Mouse (Mus musculus) CH12.LX (cell line): ENCODE measurements at regions not wholly inside any gene's neighbourhood (a gene's known extent, or its start where the extent isn't known, plus 50 kb on each side); places are given as distances from the start of the nearest gene placed in this dataset.

Source experiments
- DNase-seq: peaks from one replicate; pipeline ENCODE4 v3.0.0-alpha.2; 2013; ENCODE audit errors: extremely low read depth
- H3K27ac ChIP-seq: 2 replicates; pipeline ENCODE4 v1.5.1; 2012; ENCODE audit warnings: low read depth, mild to moderate bottlenecking, control low read depth, moderate library complexity; ENCODE audit not compliant: insufficient read depth
- H3K27me3 ChIP-seq: replicated peaks from 2 replicates; pipeline ENCODE3; 2012; ENCODE audit warnings: inconsistent platforms
- H3K36me3 ChIP-seq, 2 experiments: replicated peaks in 1 of 2; 2 replicates each; pipeline versions ENCODE3 to v1.6.1; 2012; ENCODE audit warnings: inconsistent platforms in 1 of 2, low read length in 1 of 2, mild to moderate bottlenecking in 1 of 2, mixed read lengths in 1 of 2, moderate library complexity in 1 of 2; ENCODE audit not compliant: control insufficient read depth in 1 of 2, insufficient read depth in 1 of 2
- H3K4me1 ChIP-seq, 2 experiments: 2 replicates each; pipeline ENCODE4 v1.6.1; 2012; ENCODE audit warnings: inconsistent platforms in 1 of 2, moderate library complexity in 1 of 2; ENCODE audit not compliant: insufficient read depth in 2 of 2, control insufficient read depth in 1 of 2
- H3K4me2 ChIP-seq: 2 replicates; pipeline ENCODE4 v1.6.1; 2012; ENCODE audit warnings: low read depth, mild to moderate bottlenecking, control low read depth; ENCODE audit not compliant: poor library complexity, insufficient read depth, severe bottlenecking
- H3K4me3 ChIP-seq, 3 experiments: fragments of 150-350 bp in 1 of 3; sonication (generic) in 1 of 3; replicated peaks in 1 of 3; 2 replicates each; pipeline versions ENCODE3 to v1.5.1; 2011 to 2012; ENCODE audit warnings: low read depth in 2 of 3, low read length in 2 of 3, mild to moderate bottlenecking in 2 of 3, moderate library complexity in 2 of 3, control low read depth in 1 of 3, improper control_type of control experiment in 1 of 3, inconsistent platforms in 1 of 3, mixed read lengths in 1 of 3; ENCODE audit not compliant: poor library complexity in 1 of 3
- H3K79me2 ChIP-seq: replicated peaks from 2 replicates; pipeline ENCODE4 v1.6.1; 2012; ENCODE audit warnings: mild to moderate bottlenecking, moderate library complexity; ENCODE audit not compliant: control insufficient read depth, poor library complexity, insufficient read depth, severe bottlenecking; ENCODE audit errors: extremely low read depth
- H3K9ac ChIP-seq: 2 replicates; pipeline ENCODE4 v1.6.1; 2012; ENCODE audit warnings: low read depth, mild to moderate bottlenecking, control low read depth, moderate library complexity; ENCODE audit not compliant: insufficient read depth
- H3K9me3 ChIP-seq: replicated peaks from 2 replicates; pipeline ENCODE3; 2012; ENCODE audit warnings: low read length, inconsistent platforms, mixed read lengths
- BHLHE40 ChIP-seq: IDR thresholded peaks from 2 replicates; pipeline ENCODE4 v1.6.1; 2011; ENCODE audit warnings: mild to moderate bottlenecking, low read depth, low read length, improper control_type of control experiment
- CHD1 ChIP-seq: IDR thresholded peaks from 2 replicates; pipeline ENCODE4 v1.6.1; 2012; ENCODE audit warnings: low read depth, low read length, improper control_type of control experiment, inconsistent platforms
- CHD2 ChIP-seq: IDR thresholded peaks from 2 replicates; pipeline ENCODE4 v1.6.1; 2011; ENCODE audit warnings: low read length, improper control_type of control experiment
- CTCF ChIP-seq, 2 experiments: IDR thresholded peaks in 1 of 2; conservative IDR thresholded peaks in 1 of 2; 2 replicates each; pipeline ENCODE4 v1.5.1; 2011 to 2012; ENCODE audit warnings: low read depth in 2 of 2, low read length in 2 of 2, improper control_type of control experiment in 1 of 2, inconsistent platforms in 1 of 2, mild to moderate bottlenecking in 1 of 2, moderate library complexity in 1 of 2
- EP300 ChIP-seq: IDR thresholded peaks from 2 replicates; pipeline ENCODE4 v1.6.1; 2011; ENCODE audit warnings: low read length, improper control_type of control experiment
- HCFC1 ChIP-seq: IDR thresholded peaks from 2 replicates; pipeline ENCODE4 v1.6.1; 2012; ENCODE audit warnings: low read depth, mild to moderate bottlenecking, inconsistent platforms, low read length, improper control_type of control experiment
- MAX ChIP-seq: IDR thresholded peaks from 2 replicates; pipeline ENCODE4 v1.6.1; 2011; ENCODE audit warnings: low read length, improper control_type of control experiment
- MXI1 ChIP-seq: IDR thresholded peaks from 2 replicates; pipeline ENCODE4 v1.6.1; 2011; ENCODE audit warnings: mild to moderate bottlenecking, low read depth, low read length, improper control_type of control experiment
- MYC ChIP-seq: IDR thresholded peaks from 2 replicates; pipeline ENCODE4 v1.6.1; 2011; ENCODE audit warnings: low read depth, mild to moderate bottlenecking, improper control_type of control experiment, low read length
- NELFE ChIP-seq: IDR thresholded peaks from 2 replicates; pipeline ENCODE4 v1.6.1; 2011; ENCODE audit warnings: low read depth, low read length, improper control_type of control experiment
- POLR2AphosphoS2 ChIP-seq: IDR thresholded peaks from 2 replicates; pipeline ENCODE4 v1.6.1; 2011; ENCODE audit warnings: low read depth, low read length, improper control_type of control experiment
- RAD21 ChIP-seq: IDR thresholded peaks from 2 replicates; pipeline ENCODE4 v1.6.1; 2011; ENCODE audit warnings: low read depth, mild to moderate bottlenecking, low read length, improper control_type of control experiment, moderate library complexity
- RCOR1 ChIP-seq: conservative IDR thresholded peaks from 2 replicates; pipeline ENCODE4 v1.6.1; 2012; ENCODE audit warnings: low read depth, mild to moderate bottlenecking, inconsistent platforms, low read length, improper control_type of control experiment
- SIN3A ChIP-seq: IDR thresholded peaks from 2 replicates; pipeline ENCODE4 v1.6.1; 2012; ENCODE audit warnings: low read length, improper control_type of control experiment, inconsistent platforms
- SMC3 ChIP-seq: IDR thresholded peaks from 2 replicates; pipeline ENCODE4 v1.6.1; 2011; ENCODE audit warnings: low read depth, low read length, improper control_type of control experiment
- USF1 ChIP-seq: IDR thresholded peaks from 2 replicates; pipeline ENCODE4 v1.6.1; 2014; ENCODE audit warnings: low read depth, mild to moderate bottlenecking, inconsistent platforms, low read length, improper control_type of control experiment
- ZC3H11A ChIP-seq: IDR thresholded peaks from 2 replicates; pipeline ENCODE4 v1.6.1; 2012; ENCODE audit warnings: low read depth, mild to moderate bottlenecking, inconsistent platforms, low read length, improper control_type of control experiment
- dilution Hi-C: fragments of 300-500 bp; cut with MboI; formaldehyde crosslinking; loops from 2 replicates; pipeline ENCODE4 v1.14.3; 2020; ENCODE audit warnings: low sequenced_read_pairs; ENCODE audit not compliant: extremely low pct_unique_long_range_greater_than_20kb, extremely low pct_ligation_motif_present
- in situ Hi-C: fragments of 300-500 bp; cut with MboI; formaldehyde crosslinking; loops from 3 replicates; pipeline ENCODE4 v1.14.3; 2019; ENCODE audit warnings: low sequenced_read_pairs, low pct_ligation_motif_present, low pct_unique_long_range_greater_than_20kb, mixed read lengths

GRCm38 (mm10) chr11:64890776-64891175, 88.1 kb upstream of the Elac2 start:
- dilution Hi-C loops = no loop called here

GRCm38 (mm10) chr11:64895804-64896466, 82.9 kb upstream of the Elac2 start:
- no peak overlapping the region for H3K4me2 ChIP-seq
- H3K36me3 ChIP-seq = no peaks in the 10 kb centered on the region
- no peak for TF ChIP-seq MAX
- TF ChIP-seq ZC3H11A = no peak
- no peak for TF ChIP-seq RAD21
- TF ChIP-seq NELFE = no peak
- no peak for TF ChIP-seq POLR2AphosphoS2
- no peak for TF ChIP-seq CHD2
- TF ChIP-seq SMC3 = no peak
- TF ChIP-seq RCOR1 = no peak
- no peak for TF ChIP-seq USF1
- TF ChIP-seq EP300 = no peak
- no peak for TF ChIP-seq MXI1
- TF ChIP-seq CHD1 = no peak
- TF ChIP-seq BHLHE40 = no peak
- TF ChIP-seq HCFC1 = no peak
- H3K9ac ChIP-seq = no peak overlapping the region
- no peaks in the 10 kb centered on the region for H3K79me2 ChIP-seq
- dilution Hi-C loops (no loop called here), in situ Hi-C loops (loop anchor here (25.0 kb wide), 1 partner anchor 1509 kb away; no protein-coding TSS in a partner anchor)
- no peak overlapping the region for H3K27ac ChIP-seq
- H3K4me3 ChIP-seq = no peak overlapping the region
- H3K27me3 ChIP-seq = peaks cover 5% of the 10 kb centered on the region
- no peak for DNase-seq
- peaks cover 0 to 9% of the 10 kb centered on the region in 2 experiments; a peak in 2 of 4 replicates for H3K4me1 ChIP-seq
- H3K9me3 ChIP-seq = no peaks in the 10 kb centered on the region

More at GRCm38 (mm10) chr11:64890776-64891175, 88.1 kb upstream of the Elac2 start:
- H3K79me2 ChIP-seq = no peaks in the 10 kb centered on the region
- H3K27ac ChIP-seq = no peak overlapping the region
- no peaks in the 10 kb centered on the region for H3K4me1 ChIP-seq
- H3K4me2 ChIP-seq = no peak overlapping the region
- H3K27me3 ChIP-seq = peaks cover 6% of the 10 kb centered on the region
- H3K9me3 ChIP-seq = no peaks in the 10 kb centered on the region
- peak; percentile 45 for TF ChIP-seq RAD21
- TF ChIP-seq NELFE = peak; percentile 21; the same call in 1 of the 2 replicates
- TF ChIP-seq MAX = peak; percentile 57
- peak; percentile 81 to 88 for TF ChIP-seq CTCF (conservative IDR thresholded peaks at IDR 0.05 in 1 of 2, IDR thresholded peaks at IDR 0.05 in 1 of 2; ENCODE audit: low read depth in 2 of 2, low read length in 2 of 2)
- TF ChIP-seq SIN3A = no peak
- TF ChIP-seq SMC3 = peak; percentile 81
- peak; percentile 76 for TF ChIP-seq MYC
- no peak for TF ChIP-seq EP300
- H3K4me3 ChIP-seq = no peak overlapping the region
- no peaks in the 10 kb centered on the region for H3K36me3 ChIP-seq
- H3K9ac ChIP-seq = no peak overlapping the region
- in situ Hi-C loops = loop anchor here (25.0 kb wide), 1 partner anchor 1503 kb away; no protein-coding TSS in a partner anchor
- peak; percentile 72 for DNase-seq
